Mouse (Mus musculus) C2C12 (cell line): ENCODE measurements around the gene Lgals8.

Experiments
- CEBPB ChIP-seq: IDR thresholded peaks from one replicate; pipeline ENCODE4 v1.6.1; 2011; ENCODE audit warnings: low read depth, mild to moderate bottlenecking, control low read depth, moderate library complexity
- CTCF ChIP-seq: IDR thresholded peaks from one replicate; pipeline ENCODE4 v1.5.1; 2011; ENCODE audit not compliant: control insufficient read depth, insufficient read depth, insufficient read length
- MAX ChIP-seq: IDR thresholded peaks from one replicate; pipeline ENCODE4 v1.6.1; 2011; ENCODE audit warnings: mild to moderate bottlenecking, control low read depth

- TF ChIP-seq CTCF (no peak), CEBPB (no peak), MAX (no peak)
Observed at GRCm38 (mm10) chr13:12454686-12455390, 9.9 kb downstream of the Lgals8 start.
